Mouse (Mus musculus) small intestine, adult 2 months (tissue): ENCODE results near the gene Nkd1. TPM values are rescaled to one million over a fixed set of nuclear protein-coding genes. Genes with fewer than 3 reads are reported as not detected.

Experiments used
- H3K27ac ChIP-seq: fragments of 200-500 bp; 2 replicates; pipeline ENCODE4 v1.5.1; 2012; ENCODE audit warnings: low read depth, low read length, control low read depth, inconsistent platforms; ENCODE audit not compliant: insufficient read depth
- H3K27me3 ChIP-seq: fragments of 200-500 bp; 2 replicates; pipeline ENCODE4 v1.6.1; 2012; ENCODE audit warnings: mild to moderate bottlenecking, moderate library complexity, low read length, inconsistent platforms; ENCODE audit not compliant: control insufficient read depth, insufficient read depth
- H3K36me3 ChIP-seq: fragments of 200-500 bp; 2 replicates; pipeline ENCODE4 v1.6.1; 2012; ENCODE audit warnings: mild to moderate bottlenecking, low read length, control low read depth, inconsistent platforms; ENCODE audit not compliant: control insufficient read depth, insufficient read depth
- H3K4me1 ChIP-seq: fragments of 200-500 bp; 2 replicates; pipeline ENCODE4 v1.6.1; 2012; ENCODE audit warnings: low read length, inconsistent platforms, mixed read lengths; ENCODE audit not compliant: control insufficient read depth, insufficient read depth, insufficient read length
- H3K4me3 ChIP-seq: fragments of 200-500 bp; 2 replicates; pipeline ENCODE4 v1.5.1; 2012; ENCODE audit warnings: low read depth, mild to moderate bottlenecking, control low read depth, inconsistent platforms, low read length, moderate library complexity
- CTCF ChIP-seq: fragments of 200-500 bp; IDR thresholded peaks from 2 replicates; pipeline ENCODE4 v1.5.1; 2012; ENCODE audit warnings: low read depth, mild to moderate bottlenecking, control low read depth, inconsistent platforms, low read length, moderate library complexity, mixed read lengths; ENCODE audit not compliant: insufficient replicate concordance, insufficient read length; ENCODE audit errors: extremely low read depth
- POLR2A ChIP-seq: fragments of 200-500 bp; IDR thresholded peaks from 2 replicates; pipeline ENCODE4 v1.6.1; 2012; ENCODE audit warnings: low read depth, mild to moderate bottlenecking, control low read depth, inconsistent platforms, low read length, moderate library complexity
- WGBS: fragments of 180-500 bp; shearing (Covaris S2); methylation state at CpG from one replicate; pipeline ENCODE4 v1.1.7; 2018; 5-methylcytosine and 5-hydroxymethylcytosine counted together
- polyA plus RNA-seq: library from polyadenylated mRNA; depleted of rRNA; stranded (reverse); fragments of >200 nt; gene quantifications from 2 replicates; pipeline ENCODE4 v1.2.3, GENCODE M21; 2012

Nkd1 gene
- polyA plus RNA-seq, 1 experiment, result 18.3 TPM

GRCm38 (mm10) chr8:88559985-88560473 lies 38.9 kb downstream of the Nkd1 start:
- TF ChIP-seq CTCF (no peak), POLR2A (no peak)
- H3K4me3 ChIP-seq, result no peak overlapping the region
- WGBS, result 85% methylated on average over 6 of the region's 6 CpGs
- H3K36me3 ChIP-seq, result no peaks in the 10 kb centered on the region
- no peak overlapping the region for H3K27ac ChIP-seq
- H3K4me1 ChIP-seq, result peaks cover 7% of the 10 kb centered on the region
- H3K27me3 ChIP-seq, result no peaks in the 10 kb centered on the region

GRCm38 (mm10) chr8:88561402-88561801 lies 40.2 kb downstream of the Nkd1 start:
- H3K4me1 ChIP-seq, result 0 out of 2 replicates have a peak, but pooled peaks cover 3% of the 10 kb centered on the region
- 72% methylated on average over 3 of the region's 3 CpGs for WGBS
- TF ChIP-seq POLR2A, result no peak
- TF ChIP-seq CTCF, result no peak
- no peaks in the 10 kb centered on the region for H3K36me3 ChIP-seq
- H3K4me3 ChIP-seq, result no peak overlapping the region
- no peaks in the 10 kb centered on the region for H3K27me3 ChIP-seq
- H3K27ac ChIP-seq, result no peak overlapping the region

GRCm38 (mm10) chr8:88564256-88564903 lies 43.2 kb downstream of the Nkd1 start:
- Histone ChIP-seq H3K4me3 (no peak overlapping the region), H3K27me3 (no peaks in the 10 kb centered on the region), H3K4me1 (0 out of 2 replicates have a peak, but pooled peaks cover 4% of the 10 kb centered on the region), H3K36me3 (no peaks in the 10 kb centered on the region), H3K27ac (no peak overlapping the region)
- TF ChIP-seq CTCF, result no peak
- no peak for TF ChIP-seq POLR2A
- 64% methylated on average over 11 of the region's 11 CpGs for WGBS

GRCm38 (mm10) chr8:88566119-88566518 lies 45.0 kb downstream of the Nkd1 start:
- WGBS, result 41% methylated on average over 4 of the region's 4 CpGs
- Histone ChIP-seq H3K36me3 (no peaks in the 10 kb centered on the region), H3K4me1 (0 out of 2 replicates have a peak, but pooled peaks cover 4% of the 10 kb centered on the region), H3K27ac (no peak overlapping the region), H3K27me3 (no peaks in the 10 kb centered on the region), H3K4me3 (no peak overlapping the region)
- TF ChIP-seq CTCF (no peak), POLR2A (no peak)

GRCm38 (mm10) chr8:88567314-88568121 lies 46.4 kb downstream of the Nkd1 start:
- H3K27ac ChIP-seq, result no peak overlapping the region
- 50% methylated on average over 13 of the region's 13 CpGs for WGBS

GRCm38 (mm10) chr8:88568211-88568610 lies 47.1 kb downstream of the Nkd1 start:
- WGBS, result 92% methylated on average over 3 of the region's 3 CpGs
- H3K27ac ChIP-seq, result no peak overlapping the region
- TF ChIP-seq CTCF (no peak), POLR2A (no peak)
- no peaks in the 10 kb centered on the region for H3K27me3 ChIP-seq
- peaks cover 4% of the 10 kb centered on the region; the same call in 1 of the 2 replicates for H3K4me1 ChIP-seq
- H3K36me3 ChIP-seq, result no peaks in the 10 kb centered on the region
- no peak overlapping the region for H3K4me3 ChIP-seq

More at GRCm38 (mm10) chr8:88567314-88568121, 46.4 kb downstream of the Nkd1 start:
- Histone ChIP-seq H3K27me3 (no peaks in the 10 kb centered on the region), H3K36me3 (no peaks in the 10 kb centered on the region), H3K4me3 (no peak overlapping the region), H3K4me1 (0 out of 2 replicates have a peak, but pooled peaks cover 4% of the 10 kb centered on the region)
- TF ChIP-seq POLR2A (no peak), CTCF (peak; percentile 18; the same call in 1 of the 2 replicates)

GRCm38 (mm10) chr8:88569366-88569765 lies 48.2 kb downstream of the Nkd1 start:
- H3K27me3 ChIP-seq, result no peaks in the 10 kb centered on the region
- peaks cover 4% of the 10 kb centered on the region; the same call in 1 of the 2 replicates for H3K4me1 ChIP-seq
- no peak overlapping the region for H3K4me3 ChIP-seq
- 70% methylated on average over 7 of the region's 7 CpGs for WGBS
- H3K36me3 ChIP-seq, result no peaks in the 10 kb centered on the region
- H3K27ac ChIP-seq, result no peak overlapping the region
- TF ChIP-seq CTCF (no peak), POLR2A (no peak)
